Mouse (Mus musculus) mature B cell (primary cell): ENCODE data around the gene Gm4767.
"Not testable (repeated sequence)": the region's sequence is repeated elsewhere in the genome, so short reads cannot be mapped to it uniquely, and the experiment has no call there.

Experiments used
- in situ Hi-C: fragments of 300-500 bp; cut with MboI; formaldehyde crosslinking; loops from 2 replicates; pipeline ENCODE4 v1.14.3; 2019

Gene Gm4767

DNA sequence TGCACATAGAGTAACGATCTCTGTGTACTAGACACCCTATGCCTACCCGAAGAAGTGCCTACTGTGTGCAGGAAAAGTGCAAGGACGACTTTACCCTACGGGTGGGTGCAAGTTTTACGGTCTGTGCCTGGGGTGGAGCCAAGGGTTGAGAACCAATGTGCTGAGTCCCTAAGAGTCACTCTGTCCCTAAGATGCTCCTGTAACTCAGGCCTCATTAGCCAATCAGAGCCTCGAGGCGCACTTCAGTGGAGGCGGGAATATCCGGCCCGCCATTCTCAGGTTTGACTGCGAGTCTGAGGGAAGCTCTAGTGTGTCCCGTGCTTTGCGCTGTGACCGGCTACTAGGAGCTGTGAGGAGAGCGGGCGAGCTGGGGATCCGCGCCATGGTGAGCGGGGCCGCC lies at the start of gene Gm4767:
Gene Gm4767, plus strand, starts transcription at position 288 of the 400 bp plus-strand sequence.
- in situ Hi-C loops, result not testable (repeated sequence)

DNA sequence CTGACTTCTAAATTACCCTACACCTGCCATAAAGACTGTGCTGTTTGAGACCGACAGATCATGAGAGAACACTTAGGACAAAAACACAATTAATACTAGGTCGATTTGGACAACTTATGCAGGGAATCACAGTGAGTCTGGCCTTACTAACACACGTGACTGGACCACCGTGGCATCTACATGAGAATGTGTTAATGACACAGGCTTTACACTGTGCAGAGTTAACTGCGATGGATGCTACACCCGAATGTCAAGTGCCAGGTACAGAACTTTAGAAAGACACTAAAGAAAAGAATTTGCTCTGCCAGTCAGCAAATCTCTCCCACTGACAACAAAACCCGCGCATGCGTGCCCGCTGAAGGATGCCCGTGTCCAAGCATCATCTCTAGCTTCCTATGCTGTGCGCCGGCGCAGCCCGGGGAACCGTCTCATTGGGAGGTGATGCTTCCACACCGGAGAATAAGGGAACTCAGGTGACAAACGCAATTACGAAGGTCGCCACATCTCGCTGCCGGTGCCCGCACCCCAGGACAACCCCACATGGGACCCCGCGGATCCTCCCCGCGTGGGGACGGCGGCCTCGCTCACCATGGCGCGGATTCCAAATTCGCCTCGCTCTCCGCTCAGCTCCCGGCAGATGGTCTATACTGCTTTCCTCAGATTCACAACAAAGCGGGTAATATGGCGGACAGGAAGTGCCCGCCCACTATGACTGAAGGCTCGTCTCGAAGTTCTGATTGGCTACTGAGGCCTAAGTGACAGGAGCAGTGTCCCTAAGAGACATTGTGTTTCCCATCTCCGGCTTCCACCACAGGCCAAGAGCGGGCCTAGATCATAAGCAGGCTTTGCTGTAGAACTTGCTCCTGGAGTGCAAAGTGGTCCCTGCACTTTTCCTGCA lies 41.2 kb upstream of the Gm4767 start, which contains the start of gene Gm3055:
Gene Gm3055, minus strand, starts transcription at position 656 of the 898 bp plus-strand sequence.
- in situ Hi-C loops, result not testable (repeated sequence)

DNA sequence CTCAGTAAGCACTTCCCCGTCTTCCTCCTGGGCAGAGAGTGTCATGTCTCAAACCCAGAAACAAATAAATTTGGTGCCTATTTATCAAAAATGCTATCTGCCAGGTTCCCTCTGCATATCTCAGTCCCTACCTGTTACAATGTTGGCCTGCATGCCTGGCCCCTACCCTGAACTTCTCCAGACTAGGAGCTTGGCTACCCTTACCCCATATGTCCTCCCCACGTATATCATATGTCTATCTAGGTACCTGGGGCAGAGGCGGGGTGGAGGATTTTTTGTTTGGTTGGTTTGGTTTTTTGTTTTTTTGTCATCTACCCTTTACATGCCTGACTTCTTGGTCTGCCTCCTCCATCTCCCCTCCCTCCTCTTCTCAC lies 40.6 kb upstream of the Gm4767 start:
- in situ Hi-C loops, result not testable (repeated sequence)

DNA sequence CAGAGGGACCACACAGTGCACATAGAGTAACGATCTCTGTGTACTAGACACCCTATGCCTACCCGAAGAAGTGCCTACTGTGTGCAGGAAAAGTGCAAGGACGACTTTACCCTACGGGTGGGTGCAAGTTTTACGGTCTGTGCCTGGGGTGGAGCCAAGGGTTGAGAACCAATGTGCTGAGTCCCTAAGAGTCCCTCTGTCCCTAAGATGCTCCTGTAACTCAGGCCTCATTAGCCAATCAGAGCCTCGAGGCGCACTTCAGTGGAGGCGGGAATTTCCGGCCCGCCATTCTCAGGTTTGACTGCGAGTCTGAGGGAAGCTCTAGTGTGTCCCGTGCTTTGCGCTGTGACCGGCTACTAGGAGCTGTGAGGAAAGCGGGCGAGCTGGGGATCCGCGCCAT lies 34.2 kb downstream of the Gm4767 start:
- in situ Hi-C loops, result not testable (repeated sequence)

DNA sequence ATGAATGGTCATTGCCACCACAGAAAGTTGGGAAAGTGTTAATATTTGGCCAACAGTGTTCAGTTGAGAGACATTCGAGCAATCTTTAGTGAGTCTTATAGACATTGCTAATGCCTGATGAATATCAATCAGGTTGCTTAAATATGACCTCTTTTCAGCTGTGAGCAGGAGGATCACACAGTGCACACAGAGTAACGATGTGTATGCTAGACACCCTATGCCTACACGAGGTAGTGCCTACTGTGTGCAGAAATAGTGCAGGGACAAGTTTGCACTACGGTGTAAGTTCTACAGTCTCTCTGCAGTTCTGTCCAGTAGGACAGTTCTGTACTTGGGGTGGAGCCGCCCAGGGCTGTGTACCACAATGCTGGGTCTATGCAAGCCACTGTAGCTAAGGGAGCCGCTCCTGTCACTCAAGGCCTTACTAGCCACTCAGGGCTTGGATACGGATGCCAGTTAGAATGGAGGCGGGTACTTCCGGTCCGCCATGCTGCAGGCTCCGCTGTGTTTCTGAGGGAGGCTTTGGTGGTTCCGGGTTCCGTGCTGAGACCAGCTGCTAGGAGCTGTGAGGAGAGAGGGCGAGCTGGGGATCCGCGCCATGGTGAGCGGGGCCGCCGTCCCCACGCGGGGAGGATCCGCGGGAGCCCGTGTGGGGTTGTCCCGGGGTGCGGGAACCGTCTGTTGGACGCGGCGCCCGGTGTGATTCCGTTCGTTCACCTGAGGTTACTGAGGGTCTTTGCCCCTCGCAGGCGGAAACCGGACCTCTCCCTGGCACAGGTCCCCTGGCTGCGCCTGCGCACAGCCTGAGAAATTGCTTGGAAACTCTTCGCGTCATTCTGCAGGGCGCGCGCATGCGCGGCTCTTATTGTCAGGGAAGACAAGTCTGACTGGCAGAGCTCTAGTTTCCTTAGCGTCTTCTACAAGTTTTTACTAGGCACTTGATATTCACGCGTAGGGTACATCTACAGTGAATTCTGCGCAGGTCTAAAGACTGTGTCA lies 51.7 kb downstream of the Gm4767 start, which contains the start of gene Gm32687:
Gene Gm32687, plus strand, starts transcription at position 526 of the 999 bp plus-strand sequence.
- in situ Hi-C loops, result not testable (repeated sequence)
